Mouse (Mus musculus): ENCODE data around the gene Bhmt.

GRCm38 (mm10) chr13:93636561-93636960 lies 1.2 kb downstream of the Bhmt start:
- TF ChIP-seq ZC3H11A (IDR thresholded peaks at IDR 0.05; ENCODE audit: borderline replicate concordance, low read depth, low read length) (no peak), HCFC1 (IDR thresholded peaks at IDR 0.05; ENCODE audit: borderline replicate concordance, insufficient read depth, low read length) (no peak), CHD2 (IDR thresholded peaks at IDR 0.05; ENCODE audit: low read depth, low read length) (no peak)

Data from ES-E14 (cell line).